Comparison of ENCODE assay signal across 7 mouse cellular contexts in genomic region chr14:21076501-21077194, GRCm38 (mm10). TPM values are rescaled to one million over a fixed set of nuclear protein-coding genes. Genes with fewer than 3 reads are reported as not detected.
DNase-seq lines count a peak whose midpoint lies in the region; ATAC-seq and TF ChIP-seq lines count a peak whose summit lies in the region.

No protein-coding gene starts in this region.

- H3K4me2 ChIP-seq in lung, embryonic 14.5 days: peak overlapping the region; percentile 83
- peak overlapping the region; percentile 77 for H3K4me2 ChIP-seq in forebrain, embryonic 16.5 days (ENCODE audit: low read length)
- peak overlapping the region; percentile 95 for H3K4me2 ChIP-seq in liver, embryonic 14.5 days (ENCODE audit: low read depth)
- H3K4me2 ChIP-seq in stomach, postnatal 0 days (replicated peaks; ENCODE audit: low read depth): peak overlapping the region; percentile 86

- ATAC-seq in lung, embryonic 14.5 days (ENCODE audit: insufficient read depth): peak; percentile 22; the same call in 1 of the 2 replicates
- peak; percentile 24; the same call in 1 of the 2 replicates for ATAC-seq in forebrain, embryonic 16.5 days
- peak; percentile 14; the same call in 1 of the 2 replicates for ATAC-seq in liver, embryonic 14.5 days (ENCODE audit: insufficient read depth)
- ATAC-seq in stomach, postnatal 0 days (ENCODE audit: low FRiP score, low TSS enrichment): peak; percentile 18; the same call in 1 of the 2 replicates

- no peaks in the 10 kb centered on the region for H3K27me3 ChIP-seq in lung, embryonic 14.5 days (ENCODE audit: insufficient read depth, low read length)
- H3K27me3 ChIP-seq in forebrain, embryonic 16.5 days (replicated peaks; ENCODE audit: control insufficient read depth, insufficient read depth, low read length): no peaks in the 10 kb centered on the region
- no peaks in the 10 kb centered on the region for H3K27me3 ChIP-seq in liver, embryonic 14.5 days (ENCODE audit: control insufficient read depth, insufficient read depth, low read length)
- H3K27me3 ChIP-seq in stomach, postnatal 0 days (ENCODE audit: control insufficient read depth, insufficient read depth, low read length): no peaks in the 10 kb centered on the region

- no peaks in the 10 kb centered on the region for H3K36me3 ChIP-seq in lung, embryonic 14.5 days (ENCODE audit: insufficient read depth)
- no peaks in the 10 kb centered on the region for H3K36me3 ChIP-seq in forebrain, embryonic 16.5 days (ENCODE audit: control insufficient read depth, insufficient read depth)
- no peaks in the 10 kb centered on the region for H3K36me3 ChIP-seq in liver, embryonic 14.5 days (replicated peaks; ENCODE audit: control insufficient read depth, insufficient read depth, low read depth)
- H3K36me3 ChIP-seq in stomach, postnatal 0 days (ENCODE audit: control insufficient read depth, insufficient read depth, low read length): no peaks in the 10 kb centered on the region

- peak overlapping the region; percentile 60 for H3K4me3 ChIP-seq in lung, embryonic 14.5 days (ENCODE audit: low read depth, low read length)
- peak overlapping the region; percentile 75 for H3K4me3 ChIP-seq in forebrain, embryonic 16.5 days (replicated peaks; ENCODE audit: low read length)
- H3K4me3 ChIP-seq in liver, embryonic 14.5 days (ENCODE audit: insufficient read depth in 1 of 2, low read depth in 2 of 2, low read length in 2 of 2): peak overlapping the region; percentile 60 to 80
- peak overlapping the region; percentile 60 for H3K4me3 ChIP-seq in stomach, postnatal 0 days (ENCODE audit: low read depth, low read length)

- 32% methylated on average over 7 of the region's 7 CpGs for WGBS in lung, embryonic 14.5 days
- WGBS in forebrain, embryonic 16.5 days: 38% methylated on average over 7 of the region's 7 CpGs
- WGBS in liver, embryonic 14.5 days (ENCODE audit: insufficient replicate concordance): 22% methylated on average over 7 of the region's 7 CpGs
- WGBS in stomach, postnatal 0 days: 29% methylated on average over 7 of the region's 7 CpGs

- peaks cover 20% of the 10 kb centered on the region; the same call in 1 of the 2 replicates for H3K4me1 ChIP-seq in lung, embryonic 14.5 days (ENCODE audit: insufficient read depth)
- H3K4me1 ChIP-seq in forebrain, embryonic 16.5 days (replicated peaks; ENCODE audit: control insufficient read depth, insufficient read depth, low read length): peaks cover 4% of the 10 kb centered on the region
- H3K4me1 ChIP-seq in liver, embryonic 14.5 days (replicated peaks; ENCODE audit: control insufficient read depth in 2 of 2, insufficient read depth in 2 of 2, low read length in 1 of 2): peaks cover 40 to 42% of the 10 kb centered on the region in 2 experiments
- peaks cover 6% of the 10 kb centered on the region; the same call in 1 of the 2 replicates for H3K4me1 ChIP-seq in stomach, postnatal 0 days (replicated peaks; ENCODE audit: control insufficient read depth, insufficient read depth)

- no peak for TF ChIP-seq EP300 in liver, embryonic 14.5 days (IDR thresholded peaks at IDR 0.05; ENCODE audit: low read depth)
- TF ChIP-seq EP300 in stomach, postnatal 0 days (optimal IDR thresholded peaks at IDR 0.05): no peak

- no peaks in the 10 kb centered on the region for H3K9me3 ChIP-seq in lung, embryonic 14.5 days (ENCODE audit: low read depth, low read length)
- no peaks in the 10 kb centered on the region for H3K9me3 ChIP-seq in forebrain, embryonic 16.5 days (ENCODE audit: control insufficient read depth, low read length)
- H3K9me3 ChIP-seq in liver, embryonic 14.5 days (ENCODE audit: control insufficient read depth, low read length): no peaks in the 10 kb centered on the region
- no peaks in the 10 kb centered on the region for H3K9me3 ChIP-seq in stomach, postnatal 0 days (ENCODE audit: control insufficient read depth, low read length)

- no peak for TF ChIP-seq CTCF in lung, embryonic 14.5 days (IDR thresholded peaks at IDR 0.05; ENCODE audit: low read depth)
- TF ChIP-seq CTCF in liver, embryonic 14.5 days (IDR thresholded peaks at IDR 0.05; ENCODE audit: low read depth): no peak
- no peak for TF ChIP-seq CTCF in stomach, postnatal 0 days (IDR thresholded peaks at IDR 0.05; ENCODE audit: low read depth)

- DNase-seq in lung, embryonic 14.5 days: no peak
- DNase-seq in lung, postnatal 4 days: no peak
- peak; percentile 67 for DNase-seq in cerebellum, adult 9-11 months
- DNase-seq in liver, embryonic 14.5 days (ENCODE audit: low read depth in 3 of 3, low spot score in 3 of 3): no peak
- no peak for DNase-seq in stomach, postnatal 0 days (ENCODE audit: low spot score)
- no peak for DNase-seq in embryo, embryonic 10 days (ENCODE audit: low spot score)

- peak overlapping the region; percentile 64 for H3K9ac ChIP-seq in lung, embryonic 14.5 days
- peak overlapping the region; percentile 77 for H3K9ac ChIP-seq in forebrain, embryonic 16.5 days (replicated peaks; ENCODE audit: low read depth, low read length)
- H3K9ac ChIP-seq in liver, embryonic 14.5 days (replicated peaks): peak overlapping the region; percentile 75
- H3K9ac ChIP-seq in stomach, postnatal 0 days (ENCODE audit: low read length): peak overlapping the region; percentile 71

- H3K27ac ChIP-seq in lung, embryonic 14.5 days (ENCODE audit: low read depth): no peak overlapping the region
- no peak overlapping the region for H3K27ac ChIP-seq in forebrain, embryonic 16.5 days (ENCODE audit: low read length)
- H3K27ac ChIP-seq in liver, embryonic 14.5 days: peak overlapping the region; percentile 46
- H3K27ac ChIP-seq in stomach, postnatal 0 days (replicated peaks): peak overlapping the region; percentile 89; the same call in 1 of the 2 replicates

RNA-seq across cellular contexts. Expression of gene Adk, which starts 24.3 kb away (rescaled TPM):
- polyA plus RNA-seq in lung, embryonic 14.5 days (2014; fragmentation: Nextera tagmentation; extraction: Ambion mirVana): 218 and 229 TPM in 2 replicates
- 71.9 and 82.3 TPM in 2 replicates for polyA plus RNA-seq in forebrain, embryonic 16.5 days (2015; fragmentation: Nextera tagmentation; extraction: Ambion mirVana)
- 43.2 and 56.9 TPM in 2 replicates for polyA plus RNA-seq in liver, embryonic 14.5 days (2012; rRNA removed)
- polyA plus RNA-seq in liver, embryonic 14.5 days (2014; fragmentation: Nextera tagmentation; extraction: Ambion mirVana): 172 and 180 TPM in 2 replicates
- 106 and 110 TPM in 2 replicates for polyA plus RNA-seq in stomach, postnatal 0 days (2015; fragmentation: Nextera tagmentation; extraction: Ambion mirVana)

RNA-seq across cellular contexts. Expression of gene Ap3m1, which starts 24.3 kb away (rescaled TPM):
- 82.5 and 86.9 TPM in 2 replicates for polyA plus RNA-seq in lung, embryonic 14.5 days (2014; fragmentation: Nextera tagmentation; extraction: Ambion mirVana)
- 101 and 109 TPM in 2 replicates for polyA plus RNA-seq in forebrain, embryonic 16.5 days (2015; fragmentation: Nextera tagmentation; extraction: Ambion mirVana)
- 11.7 and 22.3 TPM in 2 replicates for polyA plus RNA-seq in liver, embryonic 14.5 days (2012; rRNA removed)
- polyA plus RNA-seq in liver, embryonic 14.5 days (2014; fragmentation: Nextera tagmentation; extraction: Ambion mirVana): 40.4 and 41.4 TPM in 2 replicates
- polyA plus RNA-seq in stomach, postnatal 0 days (2015; fragmentation: Nextera tagmentation; extraction: Ambion mirVana): 42.7 and 46.8 TPM in 2 replicates

Comparison
In these comparisons a context has a peak if more than half of its experiments do, and no peak if none do; other contexts are left out.
1. H3K27ac ChIP-seq: peak in liver, embryonic 14.5 days (single experiment) and stomach, postnatal 0 days (single experiment); none in lung, embryonic 14.5 days (single experiment) and forebrain, embryonic 16.5 days (single experiment).
2. Peak in every context shown above with its lines, with median percentiles within 50 percentile points of each other: ATAC-seq, H3K4me2 ChIP-seq, H3K4me3 ChIP-seq and H3K9ac ChIP-seq.